ENCODE assay signal across 8 mouse cellular contexts in genomic region chr9:57655749-57656148, GRCm38 (mm10). TPM values are rescaled to one million over a fixed set of nuclear protein-coding genes. Genes with fewer than 3 reads are reported as not detected.
DNase-seq lines count a peak whose midpoint lies in the region; ATAC-seq and TF ChIP-seq lines count a peak whose summit lies in the region.

No protein-coding gene starts in this region.

- H3K79me2 ChIP-seq in liver, adult 2 months (ENCODE audit: control insufficient read depth, insufficient read depth, low read length), result no peaks in the 10 kb centered on the region
- no peaks in the 10 kb centered on the region for H3K79me2 ChIP-seq in myocyte (ENCODE audit: control insufficient read depth, insufficient read depth)

- H3K27ac ChIP-seq in heart, embryonic 12.5 days (ENCODE audit: poor library complexity, severe bottlenecking), result no peak overlapping the region
- H3K27ac ChIP-seq in kidney, embryonic 16.5 days (ENCODE audit: low read length), result no peak overlapping the region
- H3K27ac ChIP-seq in liver, adult 2 months (replicated peaks; ENCODE audit: insufficient read depth, low read depth, low read length), result no peak overlapping the region

- 4% methylated on average over 11 of the region's 11 CpGs for WGBS in heart, embryonic 12.5 days
- WGBS in kidney, embryonic 16.5 days, result 2% methylated on average over 11 of the region's 11 CpGs
- 3% methylated on average over 11 of the region's 11 CpGs for WGBS in liver, adult 2 months

- DNase-seq in CD4-positive helper T cell, adult 2 months (ENCODE audit: low read depth, low spot score), result peak; percentile 90
- peak; percentile 94 for DNase-seq in brain, embryonic 14.5 days (ENCODE audit: low read depth)
- peak; percentile 77 for DNase-seq in liver, adult 2 months (ENCODE audit: extremely low read depth, low read depth, low spot score)
- peak; percentile 94 to 99 for DNase-seq in spleen, postnatal 4 days (ENCODE audit: low spot score in 2 of 2)

- H3K4me3 ChIP-seq in erythroblast, embryonic 14.5 days (replicated peaks), result peak overlapping the region; percentile 26
- no peak overlapping the region for H3K4me3 ChIP-seq in heart, embryonic 12.5 days
- H3K4me3 ChIP-seq in kidney, embryonic 16.5 days (ENCODE audit: low read length), result peak overlapping the region; percentile 11; the same call in 1 of the 2 replicates
- H3K4me3 ChIP-seq in liver, adult 2 months (ENCODE audit: insufficient read depth, low read depth, low read length), result no peak overlapping the region
- H3K4me3 ChIP-seq in myocyte, result no peak overlapping the region

- H3K9me3 ChIP-seq in erythroblast, embryonic 14.5 days (ENCODE audit: control insufficient read depth, low read length), result no peaks in the 10 kb centered on the region
- no peaks in the 10 kb centered on the region for H3K9me3 ChIP-seq in heart, embryonic 12.5 days (replicated peaks)
- no peaks in the 10 kb centered on the region for H3K9me3 ChIP-seq in kidney, embryonic 16.5 days (ENCODE audit: low read length)

- peak; percentile 91 for TF ChIP-seq CTCF in brain, embryonic 14.5 days (IDR thresholded peaks at IDR 0.05; ENCODE audit: borderline replicate concordance, extremely low read depth, insufficient read depth, insufficient read length)
- peak; percentile 82 for TF ChIP-seq CTCF in liver, adult 2 months (IDR thresholded peaks at IDR 0.05; ENCODE audit: low read depth, low read length)

- H3ac ChIP-seq in myocyte (ENCODE audit: control insufficient read depth, insufficient read length), result no peak overlapping the region

- peak overlapping the region; percentile 39 for H3K9ac ChIP-seq in heart, embryonic 12.5 days
- peak overlapping the region; percentile 40; the same call in 1 of the 2 replicates for H3K9ac ChIP-seq in kidney, embryonic 16.5 days (replicated peaks; ENCODE audit: low read length)
- peak overlapping the region; percentile 25 for H3K9ac ChIP-seq in liver, adult 2 months (ENCODE audit: low read depth, low read length)

- no peaks in the 10 kb centered on the region for H3K27me3 ChIP-seq in erythroblast, embryonic 14.5 days (ENCODE audit: control insufficient read depth)
- peaks cover 35% of the 10 kb centered on the region for H3K27me3 ChIP-seq in heart, embryonic 12.5 days (replicated peaks)
- H3K27me3 ChIP-seq in kidney, embryonic 16.5 days (ENCODE audit: insufficient read depth, low read length), result no peaks in the 10 kb centered on the region
- no peaks in the 10 kb centered on the region for H3K27me3 ChIP-seq in liver, adult 2 months (ENCODE audit: control insufficient read depth, insufficient read depth, low read length)
- H3K27me3 ChIP-seq in myocyte (ENCODE audit: control insufficient read depth, insufficient read depth, insufficient read length), result no peaks in the 10 kb centered on the region

- ATAC-seq in heart, embryonic 12.5 days (ENCODE audit: insufficient number of reproducible peaks, low FRiP score), result peak; percentile 78
- peak; percentile 80 for ATAC-seq in kidney, embryonic 16.5 days (ENCODE audit: low FRiP score, low TSS enrichment)

- peaks cover 24% of the 10 kb centered on the region for H3K4me1 ChIP-seq in erythroblast, embryonic 14.5 days (ENCODE audit: control insufficient read depth)
- H3K4me1 ChIP-seq in heart, embryonic 12.5 days (replicated peaks), result peaks cover 13% of the 10 kb centered on the region
- 0 out of 2 replicates have a peak, but pooled peaks cover 8% of the 10 kb centered on the region for H3K4me1 ChIP-seq in kidney, embryonic 16.5 days (ENCODE audit: insufficient read depth, low read length)
- peaks cover 9% of the 10 kb centered on the region for H3K4me1 ChIP-seq in liver, adult 2 months (ENCODE audit: control insufficient read depth, insufficient read depth, low read length)

- H3K36me3 ChIP-seq in erythroblast, embryonic 14.5 days (ENCODE audit: control insufficient read depth), result no peaks in the 10 kb centered on the region
- no peaks in the 10 kb centered on the region for H3K36me3 ChIP-seq in heart, embryonic 12.5 days
- no peaks in the 10 kb centered on the region for H3K36me3 ChIP-seq in kidney, embryonic 16.5 days (ENCODE audit: insufficient read depth, low read length)
- H3K36me3 ChIP-seq in liver, adult 2 months (ENCODE audit: control insufficient read depth, insufficient read depth, low read length), result no peaks in the 10 kb centered on the region
- H3K36me3 ChIP-seq in myocyte (ENCODE audit: control insufficient read depth, insufficient read depth), result no peaks in the 10 kb centered on the region

- TF ChIP-seq POLR2A in brain, embryonic 14.5 days (IDR thresholded peaks at IDR 0.05; ENCODE audit: borderline replicate concordance, extremely low read depth, insufficient read depth, insufficient read length, poor library complexity, severe bottlenecking), result no peak
- TF ChIP-seq POLR2A in liver, adult 2 months (IDR thresholded peaks at IDR 0.05; ENCODE audit: extremely low read depth, insufficient read depth, low read length), result no peak
- TF ChIP-seq POLR2A in myocyte (IDR thresholded peaks at IDR 0.05; ENCODE audit: insufficient read length, low read depth), result peak; percentile 47

- peak overlapping the region; percentile 55 for H3K4me2 ChIP-seq in heart, embryonic 12.5 days
- H3K4me2 ChIP-seq in kidney, embryonic 16.5 days (replicated peaks; ENCODE audit: low read depth, low read length), result peak overlapping the region; percentile 41
- H3K4me2 ChIP-seq in myocyte (ENCODE audit: low read depth), result peak overlapping the region; percentile 87

TF ChIP-seq in myocyte, 11 proteins besides CTCF, POLR2A, EP300 and RAD21:
- TF ChIP-seq POLR2AphosphoS2 (IDR thresholded peaks at IDR 0.05; ENCODE audit: insufficient read length, low read depth), result no peak
- peak; percentile 97 for TF ChIP-seq USF1 (IDR thresholded peaks at IDR 0.05; ENCODE audit: low read depth)

RNA-seq across cellular contexts. Expression of gene Csk, which starts 2.3 kb away (rescaled TPM):
- polyA plus RNA-seq in brain, embryonic 14.5 days (2012; rRNA removed), result 84.6 and 138 TPM in 2 replicates
- polyA plus RNA-seq in erythroblast, embryonic 14.5 days (2012), result 6.1 TPM in 2 replicates
- 16.4 TPM in 2 replicates for polyA plus RNA-seq in heart, embryonic 12.5 days (2016; fragmentation: Nextera tagmentation; extraction: Ambion mirVana)
- 27.2 and 31.6 TPM in 2 replicates for polyA plus RNA-seq in kidney, embryonic 16.5 days (2015; fragmentation: Nextera tagmentation; extraction: Ambion mirVana)
- total RNA-seq in liver, adult 2 months (2014; rRNA removed), result 18.3 and 32.8 TPM in 2 replicates
- 31.4 and 33.9 TPM in 2 replicates for polyA plus RNA-seq in liver, adult 2 months (2012; rRNA removed)
- 76.7 TPM for polyA plus RNA-seq in myocyte (2012; fragmentation: generic; extraction: Trizol)

RNA-seq across cellular contexts. Expression of gene Cyp1a2, which starts 27.8 kb away (rescaled TPM):
- polyA plus RNA-seq in brain, embryonic 14.5 days (2012; rRNA removed), result not detected in 2 replicates
- polyA plus RNA-seq in erythroblast, embryonic 14.5 days (2012), result not detected in 2 replicates
- not detected in 2 replicates for polyA plus RNA-seq in heart, embryonic 12.5 days (2016; fragmentation: Nextera tagmentation; extraction: Ambion mirVana)
- polyA plus RNA-seq in kidney, embryonic 16.5 days (2015; fragmentation: Nextera tagmentation; extraction: Ambion mirVana), result not detected in 2 replicates
- 495 and 621 TPM in 2 replicates for total RNA-seq in liver, adult 2 months (2014; rRNA removed)
- 954 and 976 TPM in 2 replicates for polyA plus RNA-seq in liver, adult 2 months (2012; rRNA removed)
- polyA plus RNA-seq in myocyte (2012; fragmentation: generic; extraction: Trizol), result not detected

RNA-seq across cellular contexts. Expression of gene Cyp1a1, which starts 32.0 kb away (rescaled TPM):
- 0.13 and 0.14 TPM in 2 replicates for polyA plus RNA-seq in brain, embryonic 14.5 days (2012; rRNA removed)
- polyA plus RNA-seq in erythroblast, embryonic 14.5 days (2012), result not detected in 2 replicates
- not detected in 2 replicates for polyA plus RNA-seq in heart, embryonic 12.5 days (2016; fragmentation: Nextera tagmentation; extraction: Ambion mirVana)
- polyA plus RNA-seq in kidney, embryonic 16.5 days (2015; fragmentation: Nextera tagmentation; extraction: Ambion mirVana), result 0.23 and 0.25 TPM in 2 replicates
- total RNA-seq in liver, adult 2 months (2014; rRNA removed), result 0.74 and 1.0 TPM in 2 replicates
- 1.0 TPM in 2 replicates for polyA plus RNA-seq in liver, adult 2 months (2012; rRNA removed)
- polyA plus RNA-seq in myocyte (2012; fragmentation: generic; extraction: Trizol), result not detected

RNA-seq across cellular contexts. Expression of gene Lman1l, which starts 35.2 kb away (rescaled TPM):
- 0.04 and 0.12 TPM in 2 replicates for polyA plus RNA-seq in brain, embryonic 14.5 days (2012; rRNA removed)
- not detected in 2 replicates for polyA plus RNA-seq in erythroblast, embryonic 14.5 days (2012)
- not detected in 2 replicates for polyA plus RNA-seq in heart, embryonic 12.5 days (2016; fragmentation: Nextera tagmentation; extraction: Ambion mirVana)
- not detected in 2 replicates for polyA plus RNA-seq in kidney, embryonic 16.5 days (2015; fragmentation: Nextera tagmentation; extraction: Ambion mirVana)
- total RNA-seq in liver, adult 2 months (2014; rRNA removed), result not detected in 2 replicates
- not detected in 2 replicates for polyA plus RNA-seq in liver, adult 2 months (2012; rRNA removed)
- 1.00 TPM for polyA plus RNA-seq in myocyte (2012; fragmentation: generic; extraction: Trizol)

RNA-seq across cellular contexts. Expression of gene Cplx3, which starts 49.7 kb away (rescaled TPM):
- polyA plus RNA-seq in brain, embryonic 14.5 days (2012; rRNA removed), result 0.29 and 0.49 TPM in 2 replicates
- not detected in 2 replicates for polyA plus RNA-seq in erythroblast, embryonic 14.5 days (2012)
- not detected in 2 replicates for polyA plus RNA-seq in heart, embryonic 12.5 days (2016; fragmentation: Nextera tagmentation; extraction: Ambion mirVana)
- not detected in 2 replicates for polyA plus RNA-seq in kidney, embryonic 16.5 days (2015; fragmentation: Nextera tagmentation; extraction: Ambion mirVana)
- not detected in 2 replicates for total RNA-seq in liver, adult 2 months (2014; rRNA removed)
- not detected in 2 replicates for polyA plus RNA-seq in liver, adult 2 months (2012; rRNA removed)
- 0.23 TPM for polyA plus RNA-seq in myocyte (2012; fragmentation: generic; extraction: Trizol)

Comparison
In these comparisons a context has a peak if more than half of its experiments do, and no peak if none do; other contexts are left out.
1. H3K4me3 ChIP-seq: peak in erythroblast, embryonic 14.5 days (single experiment) and kidney, embryonic 16.5 days (single experiment); none in heart, embryonic 12.5 days (single experiment), liver, adult 2 months (single experiment) and myocyte (single experiment).
2. RNA of gene Cyp1a2, which starts 27.8 kb away (polyA plus RNA-seq): 954 to 976 TPM in liver, adult 2 months; not detected in brain, embryonic 14.5 days, not detected in erythroblast, embryonic 14.5 days, not detected in heart, embryonic 12.5 days, not detected in kidney, embryonic 16.5 days and not detected in myocyte (single experiment); every median in the first group is over 100 times any median in the second.
3. Peak in every context shown above with its lines, with median percentiles within 50 percentile points of each other: DNase-seq, H3K4me2 ChIP-seq and H3K9ac ChIP-seq.